Mouse (Mus musculus) small intestine, adult 2 months (tissue): ENCODE measurements around the gene Lingo4. TPM values are rescaled to one million over a fixed set of nuclear protein-coding genes. Genes with fewer than 3 reads are reported as not detected.

Experiments
- H3K27ac ChIP-seq: fragments of 200-500 bp; 2 replicates; pipeline ENCODE4 v1.5.1; 2012; ENCODE audit warnings: low read depth, low read length, control low read depth, inconsistent platforms; ENCODE audit not compliant: insufficient read depth
- H3K27me3 ChIP-seq: fragments of 200-500 bp; 2 replicates; pipeline ENCODE4 v1.6.1; 2012; ENCODE audit warnings: mild to moderate bottlenecking, moderate library complexity, low read length, inconsistent platforms; ENCODE audit not compliant: control insufficient read depth, insufficient read depth
- H3K36me3 ChIP-seq: fragments of 200-500 bp; 2 replicates; pipeline ENCODE4 v1.6.1; 2012; ENCODE audit warnings: mild to moderate bottlenecking, low read length, control low read depth, inconsistent platforms; ENCODE audit not compliant: control insufficient read depth, insufficient read depth
- H3K4me1 ChIP-seq: fragments of 200-500 bp; 2 replicates; pipeline ENCODE4 v1.6.1; 2012; ENCODE audit warnings: low read length, inconsistent platforms, mixed read lengths; ENCODE audit not compliant: control insufficient read depth, insufficient read depth, insufficient read length
- H3K4me3 ChIP-seq: fragments of 200-500 bp; 2 replicates; pipeline ENCODE4 v1.5.1; 2012; ENCODE audit warnings: low read depth, mild to moderate bottlenecking, control low read depth, inconsistent platforms, low read length, moderate library complexity
- CTCF ChIP-seq: fragments of 200-500 bp; IDR thresholded peaks from 2 replicates; pipeline ENCODE4 v1.5.1; 2012; ENCODE audit warnings: low read depth, mild to moderate bottlenecking, control low read depth, inconsistent platforms, low read length, moderate library complexity, mixed read lengths; ENCODE audit not compliant: insufficient replicate concordance, insufficient read length; ENCODE audit errors: extremely low read depth
- POLR2A ChIP-seq: fragments of 200-500 bp; IDR thresholded peaks from 2 replicates; pipeline ENCODE4 v1.6.1; 2012; ENCODE audit warnings: low read depth, mild to moderate bottlenecking, control low read depth, inconsistent platforms, low read length, moderate library complexity
- WGBS: fragments of 180-500 bp; shearing (Covaris S2); methylation state at CpG from one replicate; pipeline ENCODE4 v1.1.7; 2018; 5-methylcytosine and 5-hydroxymethylcytosine counted together
- polyA plus RNA-seq: library from polyadenylated mRNA; depleted of rRNA; stranded (reverse); fragments of >200 nt; gene quantifications from 2 replicates; pipeline ENCODE4 v1.2.3, GENCODE M21; 2012

Lingo4 gene
- polyA plus RNA-seq, 1 experiment = 0.42 TPM

GRCm38 (mm10) chr3:94374636-94375035 is 23.7 kb upstream of the Lingo4 start:
- Histone ChIP-seq H3K4me3 (no peak overlapping the region), H3K27me3 (no peaks in the 10 kb centered on the region), H3K27ac (peak overlapping the region; percentile 41), H3K36me3 (peaks cover 6% of the 10 kb centered on the region), H3K4me1 (peaks cover 48% of the 10 kb centered on the region)
- no peak for TF ChIP-seq CTCF
- no peak for TF ChIP-seq POLR2A

- Histone ChIP-seq H3K36me3 (peaks cover 9% of the 10 kb centered on the region), H3K27me3 (no peaks in the 10 kb centered on the region), H3K4me3 (no peak overlapping the region), H3K4me1 (peaks cover 44% of the 10 kb centered on the region), H3K27ac (no peak overlapping the region)
- TF ChIP-seq POLR2A (no peak), CTCF (no peak)
- WGBS = 60% methylated on average over 2 of the region's 2 CpGs
These were observed 23.2 kb upstream of the Lingo4 start for GRCm38 (mm10) chr3:94375146-94375545.

- no peaks in the 10 kb centered on the region for H3K27me3 ChIP-seq
- no peak overlapping the region for H3K4me3 ChIP-seq
- TF ChIP-seq CTCF = no peak
- TF ChIP-seq POLR2A = no peak
- no peak overlapping the region for H3K27ac ChIP-seq
- H3K4me1 ChIP-seq = peaks cover 42% of the 10 kb centered on the region
- WGBS = 86% methylated on average over 5 of the region's 5 CpGs
- H3K36me3 ChIP-seq = peaks cover 10% of the 10 kb centered on the region
These were observed 22.5 kb upstream of the Lingo4 start for GRCm38 (mm10) chr3:94375861-94376260.

- Histone ChIP-seq H3K27ac (no peak overlapping the region), H3K4me3 (peak overlapping the region; percentile 4; the same call in 1 of the 2 replicates)
- WGBS = 39% methylated on average over 13 of the region's 13 CpGs
These were observed 21.0 kb upstream of the Lingo4 start for GRCm38 (mm10) chr3:94377028-94377923.

GRCm38 (mm10) chr3:94379831-94380510 is 18.3 kb upstream of the Lingo4 start:
- TF ChIP-seq POLR2A = no peak
- TF ChIP-seq CTCF = no peak
- WGBS = 62% methylated on average over 9 of the region's 9 CpGs
- no peak overlapping the region for H3K27ac ChIP-seq

More at GRCm38 (mm10) chr3:94377028-94377923, 21.0 kb upstream of the Lingo4 start:
- TF ChIP-seq CTCF (no peak), POLR2A (no peak)
- Histone ChIP-seq H3K27me3 (no peaks in the 10 kb centered on the region), H3K36me3 (peaks cover 10% of the 10 kb centered on the region), H3K4me1 (peaks cover 36% of the 10 kb centered on the region)

GRCm38 (mm10) chr3:94382308-94382707 is 16.0 kb upstream of the Lingo4 start:
- no peak for TF ChIP-seq CTCF
- TF ChIP-seq POLR2A = no peak
- Histone ChIP-seq H3K27me3 (no peaks in the 10 kb centered on the region), H3K4me3 (no peak overlapping the region), H3K27ac (no peak overlapping the region), H3K36me3 (peaks cover 10% of the 10 kb centered on the region; the same call in 1 of the 2 replicates), H3K4me1 (peaks cover 6% of the 10 kb centered on the region)
- 77% methylated on average over 5 of the region's 5 CpGs for WGBS

More at GRCm38 (mm10) chr3:94379831-94380510, 18.3 kb upstream of the Lingo4 start:
- Histone ChIP-seq H3K4me3 (no peak overlapping the region), H3K27me3 (no peaks in the 10 kb centered on the region), H3K36me3 (peaks cover 10% of the 10 kb centered on the region), H3K4me1 (peaks cover 21% of the 10 kb centered on the region)

GRCm38 (mm10) chr3:94383476-94383875 is 14.8 kb upstream of the Lingo4 start:
- H3K27me3 ChIP-seq = no peaks in the 10 kb centered on the region
- no peak overlapping the region for H3K4me3 ChIP-seq
- H3K36me3 ChIP-seq = peaks cover 17% of the 10 kb centered on the region
- WGBS = 72% methylated on average over 3 of the region's 3 CpGs
- H3K4me1 ChIP-seq = no peaks in the 10 kb centered on the region
- TF ChIP-seq CTCF (no peak), POLR2A (no peak)
- no peak overlapping the region for H3K27ac ChIP-seq
